Mouse (Mus musculus): Measurements from ENCODE around the gene Usp3.

GRCm38 (mm10) chr9:66587016-66587415 lies 5.9 kb downstream of the Usp3 start:
- TF ChIP-seq POLR2A (IDR thresholded peaks at IDR 0.05; ENCODE audit: low read depth, low read length) (no peak), CTCF (IDR thresholded peaks at IDR 0.05; ENCODE audit: extremely low read depth, insufficient read depth, insufficient read length, insufficient replicate concordance) (no peak)

Data from spleen, adult 2 months (tissue).